Mouse (Mus musculus) 416B (cell line): ENCODE results near the gene Ctbp2.

Experiments
- DNase-seq: peaks from one replicate; pipeline ENCODE4 v3.0.0; 2011; ENCODE audit warnings: low read depth

The Ctbp2 gene

GRCm38 (mm10) chr7:133040688-133041345 is 83.3 kb downstream of the Ctbp2 start:
- no peak for DNase-seq

GRCm38 (mm10) chr7:133039556-133040255 is 84.4 kb downstream of the Ctbp2 start:
- DNase-seq = no peak

- no peak for DNase-seq
Measured at GRCm38 (mm10) chr7:133037618-133038017, 86.5 kb downstream of the Ctbp2 start.

GRCm38 (mm10) chr7:133037217-133037616 is 86.9 kb downstream of the Ctbp2 start:
- DNase-seq = peak; percentile 30

GRCm38 (mm10) chr7:133035901-133036300 is 88.3 kb downstream of the Ctbp2 start:
- no peak for DNase-seq

GRCm38 (mm10) chr7:133032589-133033203 is 91.5 kb downstream of the Ctbp2 start:
- DNase-seq = peak; percentile 72

GRCm38 (mm10) chr7:133029496-133030047 is 94.6 kb downstream of the Ctbp2 start:
- DNase-seq = no peak

- peak; percentile 54 for DNase-seq
Measured at GRCm38 (mm10) chr7:133029004-133029403, 95.2 kb downstream of the Ctbp2 start.

GRCm38 (mm10) chr7:133027930-133028329 is 96.2 kb downstream of the Ctbp2 start:
- no peak for DNase-seq

GRCm38 (mm10) chr7:133024694-133025093 is 99.5 kb downstream of the Ctbp2 start:
- peak; percentile 30 for DNase-seq

GRCm38 (mm10) chr7:133019481-133020020 is 104.6 kb downstream of the Ctbp2 start:
- peak; percentile 24 for DNase-seq

- no peak for DNase-seq
Measured at GRCm38 (mm10) chr7:133018961-133019360, 105.2 kb downstream of the Ctbp2 start.

- no peak for DNase-seq
Measured at GRCm38 (mm10) chr7:133015416-133016070, 108.6 kb downstream of the Ctbp2 start.

- no peak for DNase-seq
Measured at GRCm38 (mm10) chr7:133014631-133015030, 109.5 kb downstream of the Ctbp2 start.

- no peak for DNase-seq
Measured at GRCm38 (mm10) chr7:133013923-133014322, 110.2 kb downstream of the Ctbp2 start.

GRCm38 (mm10) chr7:133012637-133013366 is 111.4 kb downstream of the Ctbp2 start:
- DNase-seq = peak; percentile 71

- DNase-seq = no peak
Measured at GRCm38 (mm10) chr7:133011611-133012010, 112.5 kb downstream of the Ctbp2 start.

- no peak for DNase-seq
Measured at GRCm38 (mm10) chr7:133011191-133011590, 113.0 kb downstream of the Ctbp2 start.

- no peak for DNase-seq
Measured at GRCm38 (mm10) chr7:133010477-133010876, 113.7 kb downstream of the Ctbp2 start.

- DNase-seq = no peak
Measured at GRCm38 (mm10) chr7:133009676-133010075, 114.5 kb downstream of the Ctbp2 start.

GRCm38 (mm10) chr7:133008663-133009062 is 115.5 kb downstream of the Ctbp2 start:
- no peak for DNase-seq
